Mouse (Mus musculus) lung, embryonic 15.5 days (tissue): ENCODE results near the gene Lgr6. TPM values are rescaled to one million over a fixed set of nuclear protein-coding genes. Genes with fewer than 3 reads are reported as not detected.

Source experiments
- ATAC-seq: fragments of 200-750 bp; cut with Nextera tagmentation; 2 replicates; pipeline ENCODE4 v1.8.0; 2017; ENCODE audit warnings: moderate number of reproducible peaks, borderline replicate concordance; ENCODE audit not compliant: low FRiP score, low TSS enrichment; ENCODE audit errors: extremely low read depth
- H3K27ac ChIP-seq: fragments of 300-500 bp; sonication (generic); 2 replicates; pipeline ENCODE4 v1.5.1; 2015; ENCODE audit warnings: moderate library complexity, mild to moderate bottlenecking, inconsistent platforms
- H3K27me3 ChIP-seq: fragments of 300-500 bp; sonication (generic); 2 replicates; pipeline ENCODE4 v1.6.1; 2015; ENCODE audit warnings: inconsistent platforms
- H3K36me3 ChIP-seq: fragments of 300-500 bp; sonication (generic); 2 replicates; pipeline ENCODE4 v1.6.1; 2015; ENCODE audit warnings: inconsistent platforms
- H3K4me1 ChIP-seq: fragments of 300-500 bp; sonication (generic); 2 replicates; pipeline ENCODE4 v1.6.1; 2015; ENCODE audit warnings: inconsistent platforms
- H3K4me2 ChIP-seq: fragments of 300-500 bp; sonication (generic); 2 replicates; pipeline ENCODE4 v1.6.1; 2015; ENCODE audit warnings: inconsistent platforms, mild to moderate bottlenecking, moderate library complexity
- H3K4me3 ChIP-seq: fragments of 300-500 bp; sonication (generic); 2 replicates; pipeline ENCODE4 v1.5.1; 2015; ENCODE audit warnings: mild to moderate bottlenecking, inconsistent platforms
- H3K9ac ChIP-seq: fragments of 300-500 bp; sonication (generic); 2 replicates; pipeline ENCODE4 v1.6.1; 2015; ENCODE audit warnings: inconsistent platforms
- H3K9me3 ChIP-seq: fragments of 300-500 bp; sonication (generic); 2 replicates; pipeline ENCODE4 v1.6.1; 2016; ENCODE audit warnings: inconsistent platforms
- WGBS: fragments of 180-500 bp; shearing (Covaris S2); methylation state at CpG from one replicate; pipeline ENCODE4 v1.1.7; 2015; 5-methylcytosine and 5-hydroxymethylcytosine counted together
- polyA plus RNA-seq: library from polyadenylated mRNA; unstranded; fragments of >200 nt; fragmentation: Nextera tagmentation; extraction: Ambion mirVana; gene quantifications from 2 replicates; pipeline ENCODE4 v1.2.1, GENCODE M21; 2015

The Lgr6 gene
- polyA plus RNA-seq, 1 experiment from 2014 or later = 11.6 TPM

DNA sequence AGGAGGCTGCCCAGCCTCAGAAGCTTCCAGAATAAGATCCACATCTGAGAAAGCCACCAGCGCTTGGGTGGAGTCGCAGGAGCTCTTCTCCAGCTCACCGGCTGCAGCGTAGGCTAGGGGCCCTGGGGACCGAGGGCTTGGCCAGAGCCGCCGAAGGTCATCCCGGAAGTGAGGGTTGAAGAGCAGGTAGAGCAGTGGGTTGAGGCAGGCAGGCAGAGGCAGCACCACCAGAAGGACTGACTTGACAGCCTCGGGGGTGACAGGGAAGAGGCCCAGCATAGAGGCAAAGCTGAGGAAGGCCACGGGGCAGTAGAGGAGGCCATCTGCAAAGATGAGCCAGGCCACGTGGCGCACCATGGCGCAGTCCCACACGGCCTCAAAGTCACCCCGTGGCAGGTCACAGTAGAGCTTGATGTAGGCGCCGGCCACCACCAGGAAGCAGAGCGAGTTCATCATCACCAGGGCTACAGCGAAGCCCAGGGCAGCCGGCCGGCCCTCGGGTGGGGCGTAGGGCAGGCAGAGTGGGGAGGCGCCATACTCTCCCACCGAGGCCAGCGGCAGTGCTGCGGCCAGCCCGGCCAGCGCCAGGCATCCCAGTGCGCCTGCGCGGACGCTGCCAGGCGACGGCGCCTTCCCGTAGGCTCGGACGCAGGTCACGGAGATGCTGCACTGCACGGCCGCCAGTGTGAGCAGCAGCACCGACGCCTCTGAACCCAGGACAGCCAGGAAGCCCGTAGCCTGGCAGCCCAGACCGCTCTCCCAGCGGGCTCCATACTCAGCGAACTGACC is 117.7 kb downstream of the Lgr6 start:
- peak; percentile 64 for ATAC-seq
- Histone ChIP-seq H3K27me3 (peaks cover 40% of the 10 kb centered on the region), H3K4me3 (peak overlapping the region; percentile 37), H3K4me1 (peaks cover 10% of the 10 kb centered on the region; the same call in 1 of the 2 replicates), H3K36me3 (no peaks in the 10 kb centered on the region), H3K4me2 (peak overlapping the region; percentile 84), H3K27ac (no peak overlapping the region), H3K9me3 (no peaks in the 10 kb centered on the region), H3K9ac (no peak overlapping the region)
- WGBS = 29% methylated on average over 48 of the region's 48 CpGs

DNA sequence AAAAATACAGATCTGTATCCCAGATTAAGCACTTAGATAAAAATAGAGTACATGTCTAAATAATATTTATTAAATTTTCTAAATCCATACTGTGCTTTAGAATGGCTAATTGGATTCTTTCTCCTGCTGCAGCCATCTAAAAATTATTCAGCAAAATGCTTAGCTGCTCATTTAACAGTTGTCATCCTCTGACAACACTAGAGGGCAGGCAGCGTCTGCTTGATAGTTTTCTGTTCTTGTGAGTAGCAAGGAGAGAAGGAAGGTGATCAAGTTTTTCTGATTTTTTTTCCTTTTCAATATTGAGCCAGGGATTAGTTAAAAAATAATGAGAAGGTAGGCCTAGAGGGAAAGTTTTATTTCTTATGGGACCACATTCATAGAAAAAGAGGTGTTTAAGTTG is 132.2 kb downstream of the Lgr6 start:
- Histone ChIP-seq H3K36me3 (peaks cover 52% of the 10 kb centered on the region), H3K27me3 (no peaks in the 10 kb centered on the region), H3K9me3 (no peaks in the 10 kb centered on the region), H3K4me2 (no peak overlapping the region), H3K4me3 (no peak overlapping the region), H3K4me1 (no peaks in the 10 kb centered on the region), H3K9ac (no peak overlapping the region), H3K27ac (no peak overlapping the region)
- no peak for ATAC-seq
- 77% methylated on average over 1 of the region's 1 CpGs for WGBS

- Histone ChIP-seq H3K9me3 (no peaks in the 10 kb centered on the region), H3K4me3 (no peak overlapping the region), H3K36me3 (peaks cover 29% of the 10 kb centered on the region), H3K27me3 (no peaks in the 10 kb centered on the region), H3K9ac (no peak overlapping the region), H3K4me1 (peaks cover 15% of the 10 kb centered on the region), H3K27ac (no peak overlapping the region), H3K4me2 (no peak overlapping the region)
- no peak for ATAC-seq
- WGBS = 95% methylated on average over 2 of the region's 2 CpGs
Observed at GRCm38 (mm10) chr1:134965430-134965829, 139.6 kb downstream of the Lgr6 start.

- H3K4me1 ChIP-seq = peaks cover 15% of the 10 kb centered on the region
- 1% methylated on average over 11 of the region's 11 CpGs for WGBS
- H3K27me3 ChIP-seq = no peaks in the 10 kb centered on the region
- H3K27ac ChIP-seq = peak overlapping the region; percentile 49
- H3K4me3 ChIP-seq = peak overlapping the region; percentile 79
- peak; percentile 41; the same call in 1 of the 2 replicates for ATAC-seq
- H3K36me3 ChIP-seq = peaks cover 3% of the 10 kb centered on the region
- H3K9me3 ChIP-seq = no peaks in the 10 kb centered on the region
- peak overlapping the region; percentile 69 for H3K4me2 ChIP-seq
- H3K9ac ChIP-seq = peak overlapping the region; percentile 70
Observed at GRCm38 (mm10) chr1:134962821-134963220, 142.3 kb downstream of the Lgr6 start.

DNA sequence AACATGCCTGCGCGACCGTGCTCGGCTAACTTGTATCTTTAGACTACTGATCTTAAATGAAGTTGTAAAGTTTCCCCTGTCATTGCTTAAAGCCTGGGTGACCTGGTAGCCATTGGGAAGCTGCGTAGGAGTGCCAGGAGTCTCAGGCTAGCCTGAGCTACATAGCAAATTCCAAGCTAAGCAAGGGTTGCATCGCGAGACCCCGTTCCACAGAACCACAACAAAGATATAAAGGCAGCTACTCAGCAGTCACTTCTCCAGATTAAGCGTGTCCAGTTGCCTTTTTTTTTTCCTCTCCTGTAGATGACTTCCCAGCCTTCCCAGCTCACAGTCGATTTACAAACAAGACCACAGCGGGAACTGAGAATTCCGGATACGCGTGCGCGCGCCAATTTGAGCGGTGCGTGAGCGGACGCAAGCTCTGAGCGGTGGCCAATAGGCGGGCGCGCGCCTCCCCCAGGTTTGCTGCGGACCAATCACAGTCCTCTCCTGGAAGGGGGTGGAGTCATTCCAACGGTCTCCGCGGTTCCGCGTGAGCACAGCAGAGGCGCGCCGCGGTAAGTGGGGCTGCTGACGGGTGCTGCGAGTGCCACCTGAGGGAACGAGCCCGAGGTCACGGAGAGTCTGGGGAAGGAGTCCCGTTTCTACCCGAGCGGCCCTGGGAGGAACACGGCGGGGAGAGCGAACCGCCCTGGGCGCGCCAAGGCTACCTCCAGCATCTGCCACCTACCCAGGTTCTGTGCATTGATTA is 142.8 kb downstream of the Lgr6 start, which contains the start of gene Ube2t:
TSS of gene Ube2t (plus strand) at position 513 of the 751 bp plus-strand sequence.
- Histone ChIP-seq H3K9me3 (no peaks in the 10 kb centered on the region), H3K4me3 (peak within 1 kb of the TSS; percentile 79), H3K27me3 (no peaks in the 10 kb centered on the region), H3K4me1 (peaks cover 15% of the 10 kb centered on the region), H3K4me2 (peak within 1 kb of the TSS; percentile 69), H3K27ac (peak within 1 kb of the TSS; percentile 49), H3K36me3 (no peaks in the 10 kb centered on the region; the same call in 1 of the 2 replicates), H3K9ac (peak within 1 kb of the TSS; percentile 70)
- 2% methylated on average over 50 of the region's 50 CpGs for WGBS
- peak; percentile 100 for ATAC-seq

GRCm38 (mm10) chr1:134960634-134961033 is 144.4 kb downstream of the Lgr6 start:
- Histone ChIP-seq H3K9ac (no peak overlapping the region), H3K27me3 (no peaks in the 10 kb centered on the region), H3K27ac (no peak overlapping the region), H3K4me3 (no peak overlapping the region), H3K9me3 (no peaks in the 10 kb centered on the region), H3K4me2 (no peak overlapping the region), H3K36me3 (no peaks in the 10 kb centered on the region; the same call in 1 of the 2 replicates), H3K4me1 (peaks cover 15% of the 10 kb centered on the region)
- ATAC-seq = no peak
- WGBS = 54% methylated on average over 7 of the region's 7 CpGs

DNA sequence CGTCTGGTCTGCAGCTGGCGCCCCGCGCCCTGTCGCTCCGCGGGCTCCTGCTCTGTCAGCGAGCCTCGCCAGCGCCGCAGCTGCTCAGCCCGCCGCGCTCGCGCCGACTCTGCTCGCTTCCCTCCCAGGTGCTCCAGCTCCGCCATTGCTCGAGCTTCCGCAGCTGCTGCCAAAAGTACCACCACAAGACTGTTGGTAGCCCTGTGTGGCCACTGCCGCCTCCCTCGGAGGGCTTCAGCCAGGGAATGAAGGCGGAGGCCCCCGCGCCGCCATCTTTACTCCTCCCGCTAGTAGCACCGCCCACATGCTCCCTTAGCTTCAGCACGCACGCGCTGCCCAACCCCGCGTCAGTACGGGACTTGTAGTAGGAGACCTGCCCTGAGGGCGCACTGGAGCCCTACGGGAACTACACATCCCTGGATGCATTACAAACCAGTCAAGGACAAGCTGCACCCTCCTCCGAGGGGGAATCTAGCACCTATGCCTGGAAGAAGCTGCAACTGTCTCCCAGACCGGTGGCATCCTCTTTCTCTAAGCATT is 149.4 kb downstream of the Lgr6 start, which contains the start of gene Ppp1r12b:
TSS of gene Ppp1r12b (minus strand) at position 306 of the 540 bp plus-strand sequence.
- Histone ChIP-seq H3K36me3 (no peaks in the 10 kb centered on the region), H3K27me3 (no peaks in the 10 kb centered on the region), H3K9me3 (no peaks in the 10 kb centered on the region), H3K4me3 (peak within 1 kb of the TSS; percentile 69), H3K4me2 (peak within 1 kb of the TSS; percentile 72), H3K9ac (peak within 1 kb of the TSS; percentile 81), H3K27ac (peak within 1 kb of the TSS; percentile 87), H3K4me1 (peaks cover 13% of the 10 kb centered on the region)
- peak; percentile 99 for ATAC-seq
- under 1% methylated on average over 39 of the region's 39 CpGs for WGBS

DNA sequence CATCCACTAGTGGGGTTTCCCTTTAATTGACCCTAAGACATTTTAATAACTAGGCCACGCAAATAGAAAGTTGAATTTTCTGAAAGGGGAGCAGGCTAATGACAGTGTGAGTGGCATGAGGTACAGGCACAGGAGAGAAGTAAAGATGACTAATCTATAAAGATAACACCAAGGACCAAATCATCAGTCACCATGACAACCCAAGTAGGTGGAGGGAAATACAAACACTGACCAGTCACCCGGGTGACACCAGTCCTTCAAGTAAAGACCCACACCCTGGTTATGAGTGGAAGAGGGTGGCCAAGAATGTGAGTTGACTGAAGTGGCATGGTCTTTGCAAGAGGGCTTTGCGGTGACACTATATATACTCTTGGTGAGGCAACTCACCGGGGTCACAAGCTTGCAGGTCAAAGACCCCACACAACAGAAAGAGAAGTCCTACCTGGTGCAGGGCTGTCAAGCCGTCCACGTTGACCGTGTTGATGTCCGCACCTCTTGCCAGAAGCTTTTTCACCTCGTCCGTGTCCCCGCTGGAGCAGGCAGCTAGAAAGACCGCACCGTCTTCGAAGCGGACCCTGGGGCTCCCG is 149.9 kb downstream of the Lgr6 start:
- H3K27me3 ChIP-seq = no peaks in the 10 kb centered on the region
- H3K4me3 ChIP-seq = peak overlapping the region; percentile 69
- H3K4me1 ChIP-seq = peaks cover 13% of the 10 kb centered on the region
- no peaks in the 10 kb centered on the region for H3K36me3 ChIP-seq
- peak overlapping the region; percentile 72 for H3K4me2 ChIP-seq
- no peaks in the 10 kb centered on the region for H3K9me3 ChIP-seq
- peak overlapping the region; percentile 81 for H3K9ac ChIP-seq
- peak overlapping the region; percentile 87 for H3K27ac ChIP-seq
- ATAC-seq = no peak; the same call in none of the 2 replicates
- WGBS = 2% methylated on average over 16 of the region's 16 CpGs

DNA sequence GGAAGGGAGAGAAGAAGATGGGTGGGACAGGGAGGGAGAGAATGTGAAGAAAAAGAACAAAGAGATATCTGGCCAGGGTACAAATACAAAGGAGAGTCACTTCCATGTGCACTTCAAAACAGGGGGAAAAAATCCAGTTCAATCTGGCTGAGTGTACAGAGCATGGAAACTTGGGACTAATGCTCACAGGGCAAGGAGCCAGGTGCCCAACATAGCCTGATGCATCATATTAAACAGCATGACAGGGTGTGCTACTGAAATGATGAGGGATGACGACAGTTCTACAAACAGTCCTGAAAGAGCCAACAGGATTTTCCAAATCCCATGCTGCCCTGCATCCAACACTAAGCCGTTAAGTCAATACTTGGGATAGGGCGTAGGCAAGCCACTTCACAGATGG is 155.1 kb downstream of the Lgr6 start:
- Histone ChIP-seq H3K27me3 (no peaks in the 10 kb centered on the region), H3K27ac (no peak overlapping the region), H3K4me1 (peaks cover 9% of the 10 kb centered on the region), H3K9me3 (no peaks in the 10 kb centered on the region), H3K4me2 (no peak overlapping the region), H3K36me3 (no peaks in the 10 kb centered on the region), H3K4me3 (no peak overlapping the region), H3K9ac (no peak overlapping the region)
- WGBS = 76% methylated on average over 3 of the region's 3 CpGs
- no peak for ATAC-seq

GRCm38 (mm10) chr1:134947590-134947989 is 157.5 kb downstream of the Lgr6 start:
- Histone ChIP-seq H3K4me1 (no peaks in the 10 kb centered on the region), H3K9me3 (no peaks in the 10 kb centered on the region), H3K4me2 (no peak overlapping the region), H3K9ac (no peak overlapping the region), H3K27me3 (no peaks in the 10 kb centered on the region), H3K27ac (no peak overlapping the region), H3K4me3 (no peak overlapping the region), H3K36me3 (no peaks in the 10 kb centered on the region)
- WGBS = 80% methylated on average over 7 of the region's 7 CpGs
- ATAC-seq = no peak

- peaks cover 18% of the 10 kb centered on the region for H3K4me1 ChIP-seq
- H3K4me3 ChIP-seq = no peak overlapping the region
- H3K36me3 ChIP-seq = no peaks in the 10 kb centered on the region
- H3K27ac ChIP-seq = no peak overlapping the region
- H3K4me2 ChIP-seq = no peak overlapping the region
- H3K9ac ChIP-seq = no peak overlapping the region
- H3K27me3 ChIP-seq = no peaks in the 10 kb centered on the region
- WGBS = 76% methylated on average over 2 of the region's 2 CpGs
- no peak for ATAC-seq
- no peaks in the 10 kb centered on the region for H3K9me3 ChIP-seq
Observed at GRCm38 (mm10) chr1:134942898-134943297, 162.2 kb downstream of the Lgr6 start.
